ENCODE assay signal across 8 mouse cellular contexts in the genomic region with DNA sequence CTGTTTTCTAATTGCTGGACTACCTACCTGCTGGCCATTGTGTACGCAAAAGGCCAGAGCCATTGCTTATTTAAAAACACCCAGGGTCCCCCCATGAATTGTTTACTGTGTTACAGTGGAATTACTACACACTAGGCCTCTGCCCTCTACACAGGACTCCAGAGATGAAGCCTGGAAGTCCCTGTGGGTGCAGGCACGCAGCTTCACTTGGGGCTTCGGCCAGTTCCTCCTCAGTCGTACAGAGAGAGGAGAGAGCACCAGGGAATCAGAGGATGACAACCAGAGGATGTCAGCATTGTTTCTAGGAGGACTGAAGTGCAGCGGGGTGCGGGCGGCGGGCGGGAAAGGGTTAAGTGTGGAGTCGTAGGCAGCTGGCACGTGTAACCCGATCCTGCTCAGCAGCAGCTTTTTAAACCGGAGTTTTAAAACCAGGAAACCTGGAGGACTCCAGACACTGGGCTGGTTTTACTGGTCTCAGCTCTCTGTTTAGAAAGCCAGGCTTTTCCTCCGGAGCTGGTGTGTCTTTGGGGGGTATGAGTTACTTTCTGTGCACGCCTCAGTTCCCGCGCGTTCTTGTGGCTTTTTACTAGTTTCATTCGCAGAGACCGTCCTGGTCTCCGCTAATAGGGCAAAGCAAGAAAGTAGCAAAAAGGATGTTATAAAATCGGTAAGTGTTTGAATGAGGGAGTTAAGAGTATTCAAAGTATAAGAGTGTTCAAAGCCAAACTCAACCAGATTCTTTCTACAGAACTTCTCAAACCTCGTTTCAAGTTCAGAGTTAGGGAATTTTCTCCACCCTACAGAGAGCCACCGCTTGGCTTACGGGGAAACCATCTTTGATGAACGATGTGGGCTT. TPM values are rescaled to one million over a fixed set of nuclear protein-coding genes. Genes with fewer than 3 reads are reported as not detected.
DNase-seq lines count a peak whose midpoint lies in the region; ATAC-seq lines count a peak whose summit lies in the region.

No protein-coding gene starts in this region.

- peak overlapping the region; percentile 42 for H3K4me3 ChIP-seq in heart, embryonic 15.5 days
- H3K4me3 ChIP-seq in limb, embryonic 10.5 days, result peak overlapping the region; percentile 45
- peak overlapping the region; percentile 33 for H3K4me3 ChIP-seq in midbrain, embryonic 12.5 days

- peak overlapping the region; percentile 46; the same call in 1 of the 2 replicates for H3K9ac ChIP-seq in heart, embryonic 15.5 days
- peak overlapping the region; percentile 29 for H3K9ac ChIP-seq in midbrain, embryonic 12.5 days (replicated peaks)

- DNase-seq in cerebellum, postnatal 10 days, result peak; percentile 53
- DNase-seq in cerebellum, adult 11 months, result no peak
- DNase-seq in limb, embryonic 10.5 days (ENCODE audit: low spot score), result peak; percentile 89
- no peak for DNase-seq in B cell, adult 2 months
- DNase-seq in right cerebral cortex, postnatal 25 days, result no peak

- H3K36me3 ChIP-seq in heart, embryonic 15.5 days, result no peaks in the 10 kb centered on the region
- H3K36me3 ChIP-seq in limb, embryonic 10.5 days, result no peaks in the 10 kb centered on the region
- H3K36me3 ChIP-seq in midbrain, embryonic 12.5 days, result no peaks in the 10 kb centered on the region

- H3K27ac ChIP-seq in heart, embryonic 15.5 days, result peak overlapping the region; percentile 87
- peak overlapping the region; percentile 91 for H3K27ac ChIP-seq in limb, embryonic 10.5 days
- peak overlapping the region; percentile 50; the same call in 1 of the 2 replicates for H3K27ac ChIP-seq in midbrain, embryonic 12.5 days (replicated peaks)

- H3K4me1 ChIP-seq in heart, embryonic 15.5 days (replicated peaks), result peaks cover 20% of the 10 kb centered on the region
- peaks cover 34% of the 10 kb centered on the region for H3K4me1 ChIP-seq in limb, embryonic 10.5 days
- H3K4me1 ChIP-seq in midbrain, embryonic 12.5 days, result peaks cover 15% of the 10 kb centered on the region

- H3K4me2 ChIP-seq in heart, embryonic 15.5 days, result peak overlapping the region; percentile 66
- peak overlapping the region; percentile 55 for H3K4me2 ChIP-seq in midbrain, embryonic 12.5 days (replicated peaks)

- H3K27me3 ChIP-seq in heart, embryonic 15.5 days, result no peaks in the 10 kb centered on the region
- no peaks in the 10 kb centered on the region for H3K27me3 ChIP-seq in limb, embryonic 10.5 days (ENCODE audit: low read depth, poor library complexity, severe bottlenecking)
- H3K27me3 ChIP-seq in midbrain, embryonic 12.5 days, result peaks cover 7% of the 10 kb centered on the region; the same call in 1 of the 2 replicates

- ATAC-seq in common myeloid progenitor, adult 5-6 weeks (replicated peaks; ENCODE audit: low read depth, poor library complexity, severe bottlenecking), result peak; percentile 63
- ATAC-seq in heart, embryonic 15.5 days (replicated peaks; ENCODE audit: insufficient number of reproducible peaks, insufficient read depth, low FRiP score, low read depth), result peak; percentile 39; the same call in 1 of the 2 replicates
- peak; percentile 83 for ATAC-seq in midbrain, embryonic 12.5 days (ENCODE audit: low FRiP score, low read depth)

- no peaks in the 10 kb centered on the region; the same call in 1 of the 2 replicates for H3K9me3 ChIP-seq in heart, embryonic 15.5 days (replicated peaks)
- H3K9me3 ChIP-seq in limb, embryonic 10.5 days (replicated peaks), result no peaks in the 10 kb centered on the region
- no peaks in the 10 kb centered on the region for H3K9me3 ChIP-seq in midbrain, embryonic 12.5 days

- 5% methylated on average over 26 of the region's 26 CpGs for WGBS in heart, embryonic 15.5 days
- 3% methylated on average over 26 of the region's 26 CpGs for WGBS in limb, embryonic 10.5 days
- 2% methylated on average over 26 of the region's 26 CpGs for WGBS in midbrain, embryonic 12.5 days

RNA-seq across cellular contexts. Expression of gene Ltbp1, which starts 11.4 kb away (rescaled TPM):
- 2.2 and 2.5 TPM in 2 replicates for total RNA-seq in common myeloid progenitor, adult 5-6 weeks (2017)
- polyA plus RNA-seq in heart, embryonic 15.5 days (2015; fragmentation: Nextera tagmentation; extraction: Ambion mirVana), result 19.6 and 28.9 TPM in 2 replicates
- 7.1 and 16.4 TPM in 2 replicates for polyA plus RNA-seq in limb, embryonic 10.5 days (2016; fragmentation: Nextera tagmentation; extraction: Ambion mirVana)
- 5.2 and 6.7 TPM in 2 replicates for polyA plus RNA-seq in midbrain, embryonic 12.5 days (2016; fragmentation: Nextera tagmentation; extraction: Ambion mirVana)

Comparison
In these comparisons a context has a peak if more than half of its experiments do, and no peak if none do; other contexts are left out.
1. DNase-seq: peak in cerebellum, postnatal 10 days (2 of 2) and limb, embryonic 10.5 days (single experiment); none in cerebellum, adult 11 months (single experiment), B cell, adult 2 months (0 of 2) and right cerebral cortex, postnatal 25 days (single experiment).
2. Peak in every context shown above with its lines, with median percentiles within 50 percentile points of each other: ATAC-seq, H3K27ac ChIP-seq and H3K4me3 ChIP-seq.